Mouse (Mus musculus) midbrain, embryonic 12.5 days (tissue): ENCODE results near the gene Pomt1. TPM values are rescaled to one million over a fixed set of nuclear protein-coding genes. Genes with fewer than 3 reads are reported as not detected.

ENCODE experiments used
- ATAC-seq: fragments of 200-750 bp; cut with Nextera tagmentation; 2 replicates; pipeline ENCODE4 v1.8.0; 2017; ENCODE audit warnings: low read depth, moderate TSS enrichment, moderate library complexity; ENCODE audit not compliant: low FRiP score
- H3K27ac ChIP-seq: fragments of 300-500 bp; sonication (generic); replicated peaks from 2 replicates; pipeline ENCODE4 v1.5.1; 2016; ENCODE audit warnings: mild to moderate bottlenecking
- H3K27me3 ChIP-seq: fragments of 300-500 bp; sonication (generic); 2 replicates; pipeline ENCODE4 v1.6.1; 2016; ENCODE audit warnings: mild to moderate bottlenecking
- H3K36me3 ChIP-seq: fragments of 300-500 bp; sonication (generic); 2 replicates; pipeline ENCODE4 v1.6.1; 2016
- H3K4me1 ChIP-seq: fragments of 300-500 bp; sonication (generic); 2 replicates; pipeline ENCODE4 v1.6.1; 2016
- H3K4me2 ChIP-seq: fragments of 300-500 bp; sonication (generic); replicated peaks from 2 replicates; pipeline ENCODE4 v1.6.1; 2016; ENCODE audit warnings: mild to moderate bottlenecking, moderate library complexity
- H3K4me3 ChIP-seq: fragments of 300-500 bp; sonication (generic); 2 replicates; pipeline ENCODE4 v1.5.1; 2016; ENCODE audit warnings: mild to moderate bottlenecking
- H3K9ac ChIP-seq: fragments of 300-500 bp; sonication (generic); replicated peaks from 2 replicates; pipeline ENCODE4 v1.6.1; 2016; ENCODE audit warnings: mild to moderate bottlenecking, moderate library complexity
- H3K9me3 ChIP-seq: fragments of 300-500 bp; sonication (generic); 2 replicates; pipeline ENCODE4 v1.6.1; 2016; ENCODE audit warnings: mild to moderate bottlenecking
- WGBS: fragments of 180-500 bp; shearing (Covaris S2); methylation state at CpG from one replicate; pipeline ENCODE4 v1.1.7; 2016; 5-methylcytosine and 5-hydroxymethylcytosine counted together
- polyA plus RNA-seq: library from polyadenylated mRNA; unstranded; fragments of >200 nt; fragmentation: Nextera tagmentation; extraction: Ambion mirVana; gene quantifications from 2 replicates; pipeline ENCODE4 v1.2.1, GENCODE M21; 2016

Gene Pomt1
- polyA plus RNA-seq: 28.5 and 31.4 TPM in 2 replicates

GRCm38 (mm10) chr2:32235886-32236759 lies at the start of gene Pomt1:
Gene Pomt1 (plus strand): TSS chr2:32236590.
- Histone ChIP-seq H3K27ac (peak within 1 kb of the TSS; percentile 86), H3K4me3 (peak within 1 kb of the TSS; percentile 70), H3K4me1 (peaks cover 24% of the 10 kb centered on the region), H3K9ac (peak within 1 kb of the TSS; percentile 75), H3K27me3 (no peaks in the 10 kb centered on the region), H3K36me3 (peaks cover 30% of the 10 kb centered on the region), H3K4me2 (peak within 1 kb of the TSS; percentile 85), H3K9me3 (no peaks in the 10 kb centered on the region)
- WGBS: under 1% methylated on average over 54 of the region's 54 CpGs
- ATAC-seq: peak; percentile 90

- 96% methylated on average over 13 of the region's 13 CpGs for WGBS
- no peak for ATAC-seq
- Histone ChIP-seq H3K27me3 (no peaks in the 10 kb centered on the region), H3K27ac (no peak overlapping the region), H3K4me1 (peaks cover 11% of the 10 kb centered on the region), H3K4me2 (no peak overlapping the region), H3K36me3 (peaks cover 89% of the 10 kb centered on the region), H3K9ac (no peak overlapping the region), H3K4me3 (no peak overlapping the region), H3K9me3 (no peaks in the 10 kb centered on the region)
Observed at GRCm38 (mm10) chr2:32187019-32187551, 49.3 kb upstream of the Pomt1 start.

- H3K9me3 ChIP-seq: no peaks in the 10 kb centered on the region
- peaks cover 5% of the 10 kb centered on the region for H3K4me1 ChIP-seq
- ATAC-seq: no peak
- no peaks in the 10 kb centered on the region for H3K27me3 ChIP-seq
- H3K4me2 ChIP-seq: no peak overlapping the region
- H3K4me3 ChIP-seq: no peak overlapping the region
- H3K27ac ChIP-seq: no peak overlapping the region
- 94% methylated on average over 7 of the region's 7 CpGs for WGBS
- peaks cover 93% of the 10 kb centered on the region for H3K36me3 ChIP-seq
- H3K9ac ChIP-seq: no peak overlapping the region
Observed at GRCm38 (mm10) chr2:32187649-32188048, 48.7 kb upstream of the Pomt1 start.

- Histone ChIP-seq H3K36me3 (peaks cover 93% of the 10 kb centered on the region), H3K9ac (no peak overlapping the region), H3K27me3 (no peaks in the 10 kb centered on the region), H3K27ac (no peak overlapping the region), H3K4me3 (no peak overlapping the region), H3K4me2 (no peak overlapping the region), H3K9me3 (no peaks in the 10 kb centered on the region), H3K4me1 (no peaks in the 10 kb centered on the region)
- 94% methylated on average over 5 of the region's 5 CpGs for WGBS
- no peak for ATAC-seq
Observed at GRCm38 (mm10) chr2:32189060-32189681, 47.2 kb upstream of the Pomt1 start.

- WGBS: 95% methylated on average over 1 of the region's 1 CpGs
Observed at GRCm38 (mm10) chr2:32190620-32191019, 45.8 kb upstream of the Pomt1 start.

GRCm38 (mm10) chr2:32191872-32192507 lies 44.4 kb upstream of the Pomt1 start:
- 85% methylated on average over 17 of the region's 18 CpGs for WGBS

More at GRCm38 (mm10) chr2:32190620-32191019, 45.8 kb upstream of the Pomt1 start:
- Histone ChIP-seq H3K4me1 (no peaks in the 10 kb centered on the region), H3K9me3 (no peaks in the 10 kb centered on the region), H3K4me2 (no peak overlapping the region), H3K4me3 (no peak overlapping the region), H3K9ac (no peak overlapping the region), H3K27ac (no peak overlapping the region), H3K36me3 (peaks cover 93% of the 10 kb centered on the region), H3K27me3 (no peaks in the 10 kb centered on the region)
- ATAC-seq: no peak

GRCm38 (mm10) chr2:32198977-32199376 lies 37.4 kb upstream of the Pomt1 start:
- peaks cover 98% of the 10 kb centered on the region for H3K36me3 ChIP-seq
- 78% methylated on average over 11 of the region's 11 CpGs for WGBS

More at GRCm38 (mm10) chr2:32191872-32192507, 44.4 kb upstream of the Pomt1 start:
- Histone ChIP-seq H3K4me3 (no peak overlapping the region), H3K9me3 (no peaks in the 10 kb centered on the region), H3K4me2 (no peak overlapping the region), H3K36me3 (peaks cover 94% of the 10 kb centered on the region), H3K4me1 (no peaks in the 10 kb centered on the region), H3K27ac (no peak overlapping the region), H3K27me3 (no peaks in the 10 kb centered on the region), H3K9ac (no peak overlapping the region)
- ATAC-seq: no peak

GRCm38 (mm10) chr2:32200033-32200432 lies 36.4 kb upstream of the Pomt1 start:
- H3K27ac ChIP-seq: 0 out of 2 replicates have a peak overlapping the region, but pooled peaks have one; percentile 26
- H3K9me3 ChIP-seq: no peaks in the 10 kb centered on the region
- no peak for ATAC-seq
- H3K36me3 ChIP-seq: peaks cover 97% of the 10 kb centered on the region
- no peaks in the 10 kb centered on the region for H3K27me3 ChIP-seq
- no peak overlapping the region for H3K4me3 ChIP-seq
- no peak overlapping the region for H3K4me2 ChIP-seq
- no peaks in the 10 kb centered on the region for H3K4me1 ChIP-seq
- H3K9ac ChIP-seq: no peak overlapping the region
- 94% methylated on average over 4 of the region's 4 CpGs for WGBS

More at GRCm38 (mm10) chr2:32198977-32199376, 37.4 kb upstream of the Pomt1 start:
- ATAC-seq: no peak
- Histone ChIP-seq H3K27me3 (no peaks in the 10 kb centered on the region), H3K27ac (no peak overlapping the region), H3K9me3 (no peaks in the 10 kb centered on the region), H3K9ac (no peak overlapping the region), H3K4me3 (no peak overlapping the region), H3K4me2 (no peak overlapping the region), H3K4me1 (no peaks in the 10 kb centered on the region)

GRCm38 (mm10) chr2:32200712-32201111 lies 35.7 kb upstream of the Pomt1 start:
- 95% methylated on average over 11 of the region's 11 CpGs for WGBS
- no peak for ATAC-seq
- Histone ChIP-seq H3K9me3 (no peaks in the 10 kb centered on the region), H3K4me2 (no peak overlapping the region), H3K27me3 (no peaks in the 10 kb centered on the region), H3K4me1 (no peaks in the 10 kb centered on the region), H3K9ac (no peak overlapping the region), H3K4me3 (no peak overlapping the region), H3K27ac (no peak overlapping the region), H3K36me3 (peaks cover 97% of the 10 kb centered on the region)

- 87% methylated on average over 7 of the region's 7 CpGs for WGBS
- Histone ChIP-seq H3K4me1 (no peaks in the 10 kb centered on the region), H3K27ac (no peak overlapping the region)
Observed at GRCm38 (mm10) chr2:32201527-32201926, 34.9 kb upstream of the Pomt1 start.

GRCm38 (mm10) chr2:32203853-32204252 lies 32.5 kb upstream of the Pomt1 start:
- H3K27me3 ChIP-seq: no peaks in the 10 kb centered on the region
- H3K4me3 ChIP-seq: no peak overlapping the region
- H3K27ac ChIP-seq: no peak overlapping the region
- WGBS: 95% methylated on average over 13 of the region's 13 CpGs
- no peak for ATAC-seq
- no peak overlapping the region for H3K4me2 ChIP-seq
- H3K9me3 ChIP-seq: no peaks in the 10 kb centered on the region
- peaks cover 99% of the 10 kb centered on the region for H3K36me3 ChIP-seq
- no peak overlapping the region for H3K9ac ChIP-seq
- no peaks in the 10 kb centered on the region for H3K4me1 ChIP-seq

More at GRCm38 (mm10) chr2:32201527-32201926, 34.9 kb upstream of the Pomt1 start:
- Histone ChIP-seq H3K9ac (no peak overlapping the region), H3K27me3 (no peaks in the 10 kb centered on the region), H3K4me2 (no peak overlapping the region), H3K36me3 (peaks cover 98% of the 10 kb centered on the region), H3K4me3 (no peak overlapping the region), H3K9me3 (no peaks in the 10 kb centered on the region)
- no peak for ATAC-seq
